Mouse (Mus musculus): ENCODE results near the gene Zfp609. TPM values are rescaled to one million over a fixed set of nuclear protein-coding genes. Genes with fewer than 3 reads are reported as not detected.
A peak's percentile ranks its signal among the peaks of the same experiment; 100 is the strongest.

Zfp609 gene
- polyA plus RNA-seq, 1 experiment from 2014 or later: 5.8 TPM

- WGBS: under 1% methylated on average over 4 of the region's 4 CpGs
- peak overlapping the region; percentile 99 for H3K27ac ChIP-seq (ENCODE audit: low read depth, low read length)
- peak overlapping the region; percentile 94 for H3K4me3 ChIP-seq (ENCODE audit: low read depth, low read length)
- H3K9me3 ChIP-seq (ENCODE audit: control insufficient read depth, low read length): no peaks in the 10 kb centered on the region
- no peaks in the 10 kb centered on the region for H3K27me3 ChIP-seq (replicated peaks; ENCODE audit: control insufficient read depth, insufficient read depth, low read length)
- DNase-seq (ENCODE audit: low spot score) (peak; percentile 53), ATAC-seq (replicated peaks; ENCODE audit: low FRiP score) (peak; percentile 63)
- H3K36me3 ChIP-seq (ENCODE audit: control insufficient read depth, insufficient read depth, low read length): no peaks in the 10 kb centered on the region
- H3K4me1 ChIP-seq (replicated peaks; ENCODE audit: control insufficient read depth, insufficient read depth, low read length): peaks cover 49% of the 10 kb centered on the region
- peak overlapping the region; percentile 89 for H3K4me2 ChIP-seq
- H3K9ac ChIP-seq (ENCODE audit: low read depth, low read length): peak overlapping the region; percentile 96
These were observed 1.2 kb downstream of the Zfp609 start for GRCm38 (mm10) chr9:65826226-65826587.

GRCm38 (mm10) chr9:65823716-65824462, 3.5 kb downstream of the Zfp609 start:
- Histone ChIP-seq H3K4me3 (ENCODE audit: low read depth, low read length) (0 out of 2 replicates have a peak overlapping the region, but pooled peaks have one; percentile 0), H3K27me3 (replicated peaks; ENCODE audit: control insufficient read depth, insufficient read depth, low read length) (no peaks in the 10 kb centered on the region), H3K9ac (ENCODE audit: low read depth, low read length) (no peak overlapping the region), H3K4me1 (replicated peaks; ENCODE audit: control insufficient read depth, insufficient read depth, low read length) (peaks cover 45% of the 10 kb centered on the region), H3K27ac (ENCODE audit: low read depth, low read length) (peak overlapping the region; percentile 40; the same call in 1 of the 2 replicates), H3K36me3 (ENCODE audit: control insufficient read depth, insufficient read depth, low read length) (no peaks in the 10 kb centered on the region), H3K4me2 (peak overlapping the region; percentile 40), H3K9me3 (ENCODE audit: control insufficient read depth, low read length) (no peaks in the 10 kb centered on the region)
- WGBS: 64% methylated on average over 10 of the region's 10 CpGs
- DNase-seq (ENCODE audit: low spot score) (no peak), ATAC-seq (replicated peaks; ENCODE audit: low FRiP score) (no peak)

- H3K9me3 ChIP-seq (ENCODE audit: control insufficient read depth, low read length): no peaks in the 10 kb centered on the region
- DNase-seq (ENCODE audit: low spot score) (no peak), ATAC-seq (replicated peaks; ENCODE audit: low FRiP score) (no peak)
- 70% methylated on average over 4 of the region's 4 CpGs for WGBS
- no peak overlapping the region for H3K9ac ChIP-seq (ENCODE audit: low read depth, low read length)
- peaks cover 40% of the 10 kb centered on the region for H3K4me1 ChIP-seq (replicated peaks; ENCODE audit: control insufficient read depth, insufficient read depth, low read length)
- no peaks in the 10 kb centered on the region for H3K36me3 ChIP-seq (ENCODE audit: control insufficient read depth, insufficient read depth, low read length)
- no peak overlapping the region for H3K4me3 ChIP-seq (ENCODE audit: low read depth, low read length)
- H3K27ac ChIP-seq (ENCODE audit: low read depth, low read length): no peak overlapping the region
- no peaks in the 10 kb centered on the region for H3K27me3 ChIP-seq (replicated peaks; ENCODE audit: control insufficient read depth, insufficient read depth, low read length)
- H3K4me2 ChIP-seq: no peak overlapping the region
These were observed 5.4 kb downstream of the Zfp609 start for GRCm38 (mm10) chr9:65822011-65822410.

- Histone ChIP-seq H3K27me3 (replicated peaks; ENCODE audit: control insufficient read depth, insufficient read depth, low read length) (no peaks in the 10 kb centered on the region), H3K36me3 (ENCODE audit: control insufficient read depth, insufficient read depth, low read length) (no peaks in the 10 kb centered on the region), H3K4me2 (no peak overlapping the region), H3K9me3 (ENCODE audit: control insufficient read depth, low read length) (no peaks in the 10 kb centered on the region), H3K4me3 (ENCODE audit: low read depth, low read length) (no peak overlapping the region), H3K27ac (ENCODE audit: low read depth, low read length) (no peak overlapping the region), H3K4me1 (replicated peaks; ENCODE audit: control insufficient read depth, insufficient read depth, low read length) (peaks cover 33% of the 10 kb centered on the region), H3K9ac (ENCODE audit: low read depth, low read length) (no peak overlapping the region)
- ATAC-seq (replicated peaks; ENCODE audit: low FRiP score): no peak
- 75% methylated on average over 2 of the region's 2 CpGs for WGBS
- DNase-seq (ENCODE audit: low spot score): no peak
These were observed 7.1 kb downstream of the Zfp609 start for GRCm38 (mm10) chr9:65820301-65820700.

GRCm38 (mm10) chr9:65818402-65818801, 9.0 kb downstream of the Zfp609 start:
- no peak overlapping the region for H3K27ac ChIP-seq (ENCODE audit: low read depth, low read length)
- no peaks in the 10 kb centered on the region for H3K9me3 ChIP-seq (ENCODE audit: control insufficient read depth, low read length)
- DNase-seq (ENCODE audit: low spot score) (no peak), ATAC-seq (replicated peaks; ENCODE audit: low FRiP score) (no peak)
- no peak overlapping the region for H3K4me3 ChIP-seq (ENCODE audit: low read depth, low read length)
- no peak overlapping the region for H3K9ac ChIP-seq (ENCODE audit: low read depth, low read length)
- peaks cover 19% of the 10 kb centered on the region for H3K4me1 ChIP-seq (replicated peaks; ENCODE audit: control insufficient read depth, insufficient read depth, low read length)
- 97% methylated on average over 2 of the region's 2 CpGs for WGBS
- 0 out of 2 replicates have a peak, but pooled peaks cover 4% of the 10 kb centered on the region for H3K36me3 ChIP-seq (ENCODE audit: control insufficient read depth, insufficient read depth, low read length)
- no peak overlapping the region for H3K4me2 ChIP-seq
- H3K27me3 ChIP-seq (replicated peaks; ENCODE audit: control insufficient read depth, insufficient read depth, low read length): no peaks in the 10 kb centered on the region

GRCm38 (mm10) chr9:65812841-65813240, 14.5 kb downstream of the Zfp609 start:
- no peak overlapping the region for H3K4me2 ChIP-seq
- H3K4me3 ChIP-seq (ENCODE audit: low read depth, low read length): no peak overlapping the region
- H3K36me3 ChIP-seq (ENCODE audit: control insufficient read depth, insufficient read depth, low read length): 0 out of 2 replicates have a peak, but pooled peaks cover 4% of the 10 kb centered on the region
- no peaks in the 10 kb centered on the region for H3K9me3 ChIP-seq (ENCODE audit: control insufficient read depth, low read length)
- peaks cover 19% of the 10 kb centered on the region for H3K4me1 ChIP-seq (replicated peaks; ENCODE audit: control insufficient read depth, insufficient read depth, low read length)
- no peak for ATAC-seq (replicated peaks; ENCODE audit: low FRiP score)
- 65% methylated on average over 2 of the region's 2 CpGs for WGBS
- H3K27ac ChIP-seq (ENCODE audit: low read depth, low read length): no peak overlapping the region
- H3K9ac ChIP-seq (ENCODE audit: low read depth, low read length): no peak overlapping the region
- H3K27me3 ChIP-seq (replicated peaks; ENCODE audit: control insufficient read depth, insufficient read depth, low read length): no peaks in the 10 kb centered on the region
- DNase-seq (ENCODE audit: low spot score): no peak

- ATAC-seq (replicated peaks; ENCODE audit: low FRiP score) (no peak), DNase-seq (ENCODE audit: low spot score) (no peak)
- H3K9me3 ChIP-seq (ENCODE audit: control insufficient read depth, low read length): no peaks in the 10 kb centered on the region
- no peak overlapping the region for H3K4me3 ChIP-seq (ENCODE audit: low read depth, low read length)
- H3K9ac ChIP-seq (ENCODE audit: low read depth, low read length): no peak overlapping the region
- no peak overlapping the region for H3K4me2 ChIP-seq
- H3K36me3 ChIP-seq (ENCODE audit: control insufficient read depth, insufficient read depth, low read length): 0 out of 2 replicates have a peak, but pooled peaks cover 4% of the 10 kb centered on the region
- 73% methylated on average over 1 of the region's 1 CpGs for WGBS
- H3K4me1 ChIP-seq (replicated peaks; ENCODE audit: control insufficient read depth, insufficient read depth, low read length): peaks cover 19% of the 10 kb centered on the region
- H3K27ac ChIP-seq (ENCODE audit: low read depth, low read length): no peak overlapping the region
- no peaks in the 10 kb centered on the region for H3K27me3 ChIP-seq (replicated peaks; ENCODE audit: control insufficient read depth, insufficient read depth, low read length)
These were observed 15.6 kb downstream of the Zfp609 start for GRCm38 (mm10) chr9:65811784-65812183.

GRCm38 (mm10) chr9:65807818-65808217, 19.5 kb downstream of the Zfp609 start:
- H3K9ac ChIP-seq (ENCODE audit: low read depth, low read length): no peak overlapping the region
- DNase-seq (ENCODE audit: low spot score) (no peak), ATAC-seq (replicated peaks; ENCODE audit: low FRiP score) (no peak)
- no peaks in the 10 kb centered on the region for H3K9me3 ChIP-seq (ENCODE audit: control insufficient read depth, low read length)
- H3K4me1 ChIP-seq (replicated peaks; ENCODE audit: control insufficient read depth, insufficient read depth, low read length): peaks cover 5% of the 10 kb centered on the region
- no peak overlapping the region for H3K4me2 ChIP-seq
- H3K27ac ChIP-seq (ENCODE audit: low read depth, low read length): no peak overlapping the region
- no peaks in the 10 kb centered on the region for H3K36me3 ChIP-seq (ENCODE audit: control insufficient read depth, insufficient read depth, low read length)
- WGBS: 80% methylated on average over 1 of the region's 1 CpGs
- H3K4me3 ChIP-seq (ENCODE audit: low read depth, low read length): no peak overlapping the region
- no peaks in the 10 kb centered on the region for H3K27me3 ChIP-seq (replicated peaks; ENCODE audit: control insufficient read depth, insufficient read depth, low read length)

- Histone ChIP-seq H3K27ac (ENCODE audit: low read depth, low read length) (no peak overlapping the region), H3K4me2 (no peak overlapping the region), H3K27me3 (replicated peaks; ENCODE audit: control insufficient read depth, insufficient read depth, low read length) (no peaks in the 10 kb centered on the region), H3K9ac (ENCODE audit: low read depth, low read length) (no peak overlapping the region), H3K4me3 (ENCODE audit: low read depth, low read length) (no peak overlapping the region), H3K36me3 (ENCODE audit: control insufficient read depth, insufficient read depth, low read length) (no peaks in the 10 kb centered on the region), H3K9me3 (ENCODE audit: control insufficient read depth, low read length) (no peaks in the 10 kb centered on the region), H3K4me1 (replicated peaks; ENCODE audit: control insufficient read depth, insufficient read depth, low read length) (0 out of 2 replicates have a peak, but pooled peaks cover 2% of the 10 kb centered on the region)
- no peak for DNase-seq (ENCODE audit: low spot score)
- WGBS: 77% methylated on average over 5 of the region's 5 CpGs
- ATAC-seq (replicated peaks; ENCODE audit: low FRiP score): no peak
These were observed 20.1 kb downstream of the Zfp609 start for GRCm38 (mm10) chr9:65807251-65807650.
